Mouse (Mus musculus): ENCODE data around the gene Nmi. TPM values are rescaled to one million over a fixed set of nuclear protein-coding genes. Genes with fewer than 3 reads are reported as not detected.
A peak's percentile ranks its signal among the peaks of the same experiment; 100 is the strongest.

Nmi gene
- total RNA-seq, 1 experiment from 2014 or later, result 15.1 TPM

GRCm38 (mm10) chr2:51941832-51942231 lies 31.5 kb downstream of the Nmi start:
- DNase-seq, result no peak

GRCm38 (mm10) chr2:51938750-51939149 lies 34.5 kb downstream of the Nmi start:
- DNase-seq, result no peak

- no peak for DNase-seq
Measured at GRCm38 (mm10) chr2:51937004-51937403, 36.3 kb downstream of the Nmi start.

GRCm38 (mm10) chr2:51936585-51936984 lies 36.7 kb downstream of the Nmi start:
- no peak for DNase-seq

- no peak for DNase-seq
Measured at GRCm38 (mm10) chr2:51935921-51936320, 37.4 kb downstream of the Nmi start.

GRCm38 (mm10) chr2:51934574-51935334 lies 38.5 kb downstream of the Nmi start, which contains the start of gene Rbm43:
Gene Rbm43, minus strand, starts transcription at chr2:51935163.
- DNase-seq, result peak; percentile 70

GRCm38 (mm10) chr2:51933341-51934134 lies 39.8 kb downstream of the Nmi start:
- DNase-seq, result no peak

GRCm38 (mm10) chr2:51931241-51931640 lies 42.1 kb downstream of the Nmi start:
- no peak for DNase-seq

- peak; percentile 63 for DNase-seq
Measured at GRCm38 (mm10) chr2:51914944-51915680, 58.2 kb downstream of the Nmi start.

- DNase-seq, result no peak
Measured at GRCm38 (mm10) chr2:51914532-51914931, 58.8 kb downstream of the Nmi start.

GRCm38 (mm10) chr2:51912740-51913139 lies 60.6 kb downstream of the Nmi start:
- DNase-seq, result no peak

- DNase-seq, result no peak
Measured at GRCm38 (mm10) chr2:51911864-51912263, 61.4 kb downstream of the Nmi start.

- DNase-seq, result no peak
Measured at GRCm38 (mm10) chr2:51907538-51908110, 65.7 kb downstream of the Nmi start.

- no peak for DNase-seq
Measured at GRCm38 (mm10) chr2:51905637-51906036, 67.7 kb downstream of the Nmi start.

Other genes with a start within 250 kb of the Nmi start
- 16.8 and 18.0 TPM in 2 replicates for gene Rbm43, start 38.3 kb downstream of the Nmi start, total RNA-seq (2021)
- gene Tnfaip6, start 64.5 kb upstream of the Nmi start, total RNA-seq (2021), result not detected in 2 replicates
- 35.7 and 48.0 TPM in 2 replicates for gene Rif1, start 99.3 kb upstream of the Nmi start, total RNA-seq (2021)

Measured in adrenal gland, postnatal 25 days (tissue).